Mouse (Mus musculus) CH12.LX (cell line): ENCODE measurements at regions not wholly inside any gene's neighbourhood (a gene's known extent, or its start where the extent isn't known, plus 50 kb on each side); places are given as distances from the start of the nearest gene placed in this dataset.

Experiments
- CTCF ChIP-seq, 2 experiments: IDR thresholded peaks in 1 of 2; conservative IDR thresholded peaks in 1 of 2; 2 replicates each; pipeline ENCODE4 v1.5.1; 2011 to 2012; ENCODE audit warnings: low read depth in 2 of 2, low read length in 2 of 2, improper control_type of control experiment in 1 of 2, inconsistent platforms in 1 of 2, mild to moderate bottlenecking in 1 of 2, moderate library complexity in 1 of 2
- EP300 ChIP-seq: IDR thresholded peaks from 2 replicates; pipeline ENCODE4 v1.6.1; 2011; ENCODE audit warnings: low read length, improper control_type of control experiment
- USF1 ChIP-seq: IDR thresholded peaks from 2 replicates; pipeline ENCODE4 v1.6.1; 2014; ENCODE audit warnings: low read depth, mild to moderate bottlenecking, inconsistent platforms, low read length, improper control_type of control experiment
- ZC3H11A ChIP-seq: IDR thresholded peaks from 2 replicates; pipeline ENCODE4 v1.6.1; 2012; ENCODE audit warnings: low read depth, mild to moderate bottlenecking, inconsistent platforms, low read length, improper control_type of control experiment
- ZMIZ1 ChIP-seq: IDR thresholded peaks from 2 replicates; pipeline ENCODE4 v1.6.1; 2012; ENCODE audit warnings: low read depth, mild to moderate bottlenecking, inconsistent platforms, low read length, improper control_type of control experiment

GRCm38 (mm10) chr15:93876335-93876734 is 280.6 kb upstream of the Prickle1 start:
- no peak for TF ChIP-seq USF1
- no peak for TF ChIP-seq CTCF (conservative IDR thresholded peaks at IDR 0.05 in 1 of 2, IDR thresholded peaks at IDR 0.05 in 1 of 2; ENCODE audit: low read depth in 2 of 2, low read length in 2 of 2)
- no peak for TF ChIP-seq ZMIZ1
- TF ChIP-seq EP300, result no peak
- no peak for TF ChIP-seq ZC3H11A
